Mouse (Mus musculus) liver, embryonic 11.5 days (tissue): Measurements from ENCODE around the gene Ech1. TPM values are rescaled to one million over a fixed set of nuclear protein-coding genes. Genes with fewer than 3 reads are reported as not detected.

Experiments used
- ATAC-seq: fragments of 200-750 bp; cut with Nextera tagmentation; replicated peaks from 2 replicates; pipeline ENCODE4 v1.8.0; 2017; ENCODE audit warnings: moderate number of reproducible peaks, mild to moderate bottlenecking, moderate TSS enrichment, moderate library complexity; ENCODE audit not compliant: low FRiP score
- DNase-seq: peaks from one replicate; pipeline ENCODE4 v3.0.0-alpha.2; 2017; ENCODE audit warnings: low spot score
- H3K27ac ChIP-seq: fragments of 300-500 bp; sonication (generic); 2 replicates; pipeline ENCODE4 v1.5.1; 2014; ENCODE audit warnings: mild to moderate bottlenecking, low read depth, low read length, control low read depth
- H3K27me3 ChIP-seq: fragments of 300-500 bp; sonication (generic); replicated peaks from 2 replicates; pipeline ENCODE4 v1.6.1; 2014; ENCODE audit warnings: low read length, mixed read lengths; ENCODE audit not compliant: control insufficient read depth, insufficient read depth
- H3K36me3 ChIP-seq: fragments of 300-500 bp; sonication (generic); 2 replicates; pipeline ENCODE4 v1.6.1; 2014; ENCODE audit warnings: mild to moderate bottlenecking, low read length, moderate library complexity, mixed read lengths; ENCODE audit not compliant: control insufficient read depth, insufficient read depth
- H3K4me1 ChIP-seq: fragments of 300-500 bp; sonication (generic); replicated peaks from 2 replicates; pipeline ENCODE4 v1.6.1; 2014; ENCODE audit warnings: low read length, mixed read lengths; ENCODE audit not compliant: control insufficient read depth, insufficient read depth
- H3K4me2 ChIP-seq: fragments of 300-500 bp; sonication (generic); 2 replicates; pipeline ENCODE4 v1.6.1; 2014; ENCODE audit warnings: mild to moderate bottlenecking, control low read depth, moderate library complexity
- H3K4me3 ChIP-seq: fragments of 300-500 bp; sonication (generic); 2 replicates; pipeline ENCODE4 v1.5.1; 2014; ENCODE audit warnings: low read depth, low read length, control low read depth
- H3K9ac ChIP-seq: fragments of 300-500 bp; sonication (generic); 2 replicates; pipeline ENCODE4 v1.6.1; 2014; ENCODE audit warnings: low read depth, low read length, control low read depth
- H3K9me3 ChIP-seq: fragments of 300-500 bp; sonication (generic); 2 replicates; pipeline ENCODE4 v1.6.1; 2016; ENCODE audit warnings: low read length, inconsistent platforms, mixed read lengths; ENCODE audit not compliant: control insufficient read depth
- whole genome bisulfite sequencing: fragments of 180-500 bp; shearing (Covaris S2); extraction: QIAGEN DNeasy Blood & Tissue Kit; methylation state at CpG from one replicate; pipeline ENCODE4 v1.1.7; 2014; 5-methylcytosine and 5-hydroxymethylcytosine counted together
- polyA plus RNA-seq: library from polyadenylated mRNA; unstranded; fragments of >200 nt; fragmentation: Nextera tagmentation; extraction: Ambion mirVana; gene quantifications from 2 replicates; pipeline ENCODE4 v1.2.1, GENCODE M21; 2014

Ech1 gene
- polyA plus RNA-seq, 1 experiment from 2014 or later = 107 TPM

DNA sequence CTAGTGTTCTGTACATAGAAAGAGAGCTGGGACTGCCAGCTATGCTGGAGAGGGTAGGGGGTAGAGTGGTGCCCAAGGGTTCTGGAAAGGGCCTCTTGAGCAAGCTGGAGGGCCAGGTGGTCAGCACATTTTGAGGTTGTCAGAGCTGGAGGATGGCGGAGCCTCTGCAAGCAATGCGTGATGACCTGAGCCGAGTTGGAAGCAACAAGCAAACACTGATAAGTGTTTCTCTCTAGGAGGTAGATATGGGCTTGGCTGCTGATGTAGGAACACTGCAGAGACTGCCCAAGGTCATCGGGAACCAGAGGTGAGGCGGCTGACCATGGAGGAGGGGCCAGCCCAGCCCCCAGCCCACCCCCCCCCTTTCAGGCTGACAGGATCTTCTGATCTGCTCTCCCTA is 6.0 kb downstream of the Ech1 start:
- Histone ChIP-seq H3K4me3 (no peak overlapping the region), H3K27ac (no peak overlapping the region), H3K27me3 (no peaks in the 10 kb centered on the region), H3K36me3 (peaks cover 13% of the 10 kb centered on the region), H3K4me1 (peaks cover 10% of the 10 kb centered on the region), H3K9ac (no peak overlapping the region), H3K9me3 (no peaks in the 10 kb centered on the region), H3K4me2 (no peak overlapping the region)
- DNase-seq (no peak), ATAC-seq (no peak)
- WGBS = 76% methylated on average over 5 of the region's 5 CpGs

DNA sequence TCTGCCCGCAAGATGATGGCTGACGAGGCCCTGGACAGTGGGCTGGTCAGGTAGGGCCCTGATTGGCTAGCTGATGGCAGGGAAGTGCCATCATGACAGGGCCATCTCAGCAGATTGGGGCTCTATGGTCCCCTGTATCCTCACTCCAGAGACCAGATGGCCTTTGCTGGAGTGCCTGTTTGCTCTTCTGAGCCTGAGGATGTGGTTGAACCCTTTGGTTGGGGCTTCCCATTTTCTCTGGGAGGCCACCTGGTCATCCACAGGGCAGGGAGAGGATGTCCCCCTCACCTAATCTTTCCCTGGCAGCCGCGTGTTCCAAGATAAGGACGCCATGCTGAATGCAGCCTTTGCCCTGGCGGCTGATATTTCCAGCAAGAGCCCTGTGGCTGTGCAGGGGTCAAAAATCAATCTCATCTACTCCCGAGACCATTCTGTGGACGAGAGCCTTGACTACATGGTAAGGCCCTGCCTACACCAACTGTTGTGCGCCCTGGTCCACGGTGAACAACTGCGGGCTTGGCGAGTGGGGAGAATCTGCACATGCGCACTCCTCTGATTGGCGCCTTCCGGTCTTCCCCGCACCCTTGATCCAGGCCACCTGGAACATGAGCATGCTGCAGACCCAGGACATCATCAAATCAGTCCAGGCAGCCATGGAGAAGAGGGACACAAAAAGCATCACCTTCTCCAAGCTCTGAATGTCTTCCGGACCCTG is 6.6 kb downstream of the Ech1 start:
- no peak for ATAC-seq
- Histone ChIP-seq H3K9me3 (no peaks in the 10 kb centered on the region), H3K36me3 (peaks cover 13% of the 10 kb centered on the region), H3K4me3 (no peak overlapping the region), H3K4me1 (peaks cover 8% of the 10 kb centered on the region), H3K4me2 (no peak overlapping the region), H3K9ac (no peak overlapping the region), H3K27me3 (no peaks in the 10 kb centered on the region), H3K27ac (no peak overlapping the region)
- WGBS = 68% methylated on average over 17 of the region's 17 CpGs
- no peak for DNase-seq

DNA sequence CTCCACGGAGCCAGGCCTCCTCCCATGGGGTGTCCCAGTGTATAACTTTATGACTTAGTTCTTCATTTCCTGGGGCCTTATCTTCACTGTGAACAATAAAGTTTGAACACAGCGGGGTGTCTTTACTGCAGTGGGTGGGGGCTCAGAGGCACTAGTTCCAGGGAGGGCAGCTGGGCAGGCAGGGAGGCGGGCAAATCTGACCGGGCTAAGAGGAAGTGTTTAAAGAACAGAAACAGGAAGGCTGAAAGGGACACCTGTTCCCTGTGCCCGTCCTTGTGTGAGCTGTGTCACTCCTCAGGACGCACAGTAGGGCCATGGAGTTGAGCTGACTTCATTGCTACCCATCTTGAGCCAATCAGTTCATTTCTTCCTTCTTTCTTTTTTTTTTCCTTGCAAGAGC is 7.1 kb downstream of the Ech1 start:
- Histone ChIP-seq H3K4me3 (no peak overlapping the region), H3K4me2 (no peak overlapping the region), H3K36me3 (peaks cover 13% of the 10 kb centered on the region), H3K27ac (no peak overlapping the region), H3K4me1 (peaks cover 8% of the 10 kb centered on the region), H3K27me3 (no peaks in the 10 kb centered on the region), H3K9ac (no peak overlapping the region), H3K9me3 (no peaks in the 10 kb centered on the region)
- DNase-seq = no peak
- 62% methylated on average over 6 of the region's 6 CpGs for WGBS
- no peak for ATAC-seq

DNA sequence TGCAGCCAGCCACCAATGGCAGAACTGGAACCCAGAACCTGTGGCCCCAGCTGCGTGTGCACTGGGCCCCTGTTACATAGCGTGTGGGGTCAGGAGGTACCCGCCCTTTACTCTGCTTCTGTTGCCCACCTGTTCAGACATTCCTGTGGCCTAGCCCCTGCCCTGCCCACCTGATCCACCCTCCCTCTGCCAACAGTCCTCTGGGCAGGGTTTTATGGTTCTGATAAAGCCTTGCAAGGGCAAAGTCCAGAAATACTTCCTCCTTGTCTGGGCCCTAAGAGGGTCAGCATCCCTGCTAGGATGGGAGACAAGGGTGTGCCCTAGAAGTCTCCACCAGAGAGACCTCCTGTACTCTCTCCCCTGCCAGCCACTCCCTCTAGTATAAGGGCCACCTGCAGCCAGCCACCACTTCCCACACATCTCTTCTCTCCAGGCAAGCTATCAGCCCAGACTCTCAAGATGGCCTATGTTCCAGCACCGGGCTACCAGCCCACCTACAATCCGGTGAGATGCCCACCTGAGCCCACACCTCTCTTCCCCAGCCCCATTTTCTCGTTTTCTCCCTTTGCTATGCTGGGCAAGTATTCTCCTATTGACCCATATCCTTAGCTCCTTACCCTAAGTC is 8.8 kb downstream of the Ech1 start, which contains the start of gene Lgals4:
TSS of gene Lgals4 (plus strand) at position 132 of the 625 bp plus-strand sequence.
- Histone ChIP-seq H3K4me2 (no peak within 1 kb of the TSS), H3K9ac (no peak within 1 kb of the TSS), H3K27me3 (no peaks in the 10 kb centered on the region), H3K27ac (no peak within 1 kb of the TSS), H3K36me3 (peaks cover 13% of the 10 kb centered on the region), H3K9me3 (no peaks in the 10 kb centered on the region), H3K4me3 (no peak within 1 kb of the TSS), H3K4me1 (peaks cover 8% of the 10 kb centered on the region)
- DNase-seq = no peak
- WGBS = 76% methylated on average over 6 of the region's 6 CpGs
- no peak for ATAC-seq

DNA sequence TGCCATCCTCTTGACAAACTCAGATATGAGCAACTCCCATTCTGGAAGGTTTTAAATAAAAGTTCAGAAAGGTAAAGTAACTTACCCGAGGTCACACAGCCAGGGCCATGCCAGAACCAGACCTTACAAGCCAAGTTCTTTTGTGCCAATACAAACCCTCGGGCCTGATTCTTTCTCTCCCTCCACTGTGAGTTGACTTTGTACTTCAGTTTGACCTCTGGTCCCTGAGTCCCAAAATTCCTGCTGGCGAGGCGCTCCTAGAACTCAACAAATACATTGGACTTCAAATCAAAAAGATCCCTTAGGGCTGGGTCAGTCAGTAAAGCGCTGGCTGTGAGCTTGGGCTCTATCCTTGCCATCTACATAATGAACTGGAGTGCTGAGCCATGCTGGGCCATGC is 11.9 kb downstream of the Ech1 start:
- H3K27ac ChIP-seq = no peak overlapping the region
- no peak overlapping the region for H3K4me3 ChIP-seq
- ATAC-seq (no peak), DNase-seq (no peak)
- no peak overlapping the region for H3K4me2 ChIP-seq
- no peaks in the 10 kb centered on the region for H3K4me1 ChIP-seq
- no peaks in the 10 kb centered on the region for H3K9me3 ChIP-seq
- no peaks in the 10 kb centered on the region for H3K27me3 ChIP-seq
- H3K9ac ChIP-seq = no peak overlapping the region
- WGBS = 82% methylated on average over 5 of the region's 5 CpGs
- H3K36me3 ChIP-seq = no peaks in the 10 kb centered on the region

DNA sequence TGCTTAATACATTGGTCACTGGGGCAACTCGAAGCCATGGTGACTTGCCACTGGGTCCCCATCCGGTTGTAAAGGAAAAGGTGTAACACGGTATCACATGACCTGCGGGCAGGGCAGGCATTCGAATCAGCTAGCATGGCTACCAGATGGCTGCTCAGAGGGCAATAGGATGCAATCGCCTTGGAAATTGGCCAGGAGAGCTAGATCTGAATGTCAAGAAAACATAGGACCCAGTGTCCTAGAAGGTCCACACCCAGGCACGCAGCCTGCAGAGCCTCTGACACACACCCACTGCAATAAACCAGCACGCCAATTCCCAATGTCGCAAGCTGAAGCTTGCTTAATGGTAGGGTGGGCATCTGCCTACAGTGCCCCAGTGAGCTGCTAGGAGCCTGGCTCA is 13.3 kb downstream of the Ech1 start:
- Histone ChIP-seq H3K27me3 (no peaks in the 10 kb centered on the region), H3K27ac (no peak overlapping the region), H3K9me3 (no peaks in the 10 kb centered on the region), H3K4me2 (no peak overlapping the region), H3K4me3 (no peak overlapping the region), H3K9ac (no peak overlapping the region), H3K4me1 (no peaks in the 10 kb centered on the region), H3K36me3 (no peaks in the 10 kb centered on the region)
- 76% methylated on average over 9 of the region's 9 CpGs for WGBS
- no peak for ATAC-seq
- DNase-seq = no peak

DNA sequence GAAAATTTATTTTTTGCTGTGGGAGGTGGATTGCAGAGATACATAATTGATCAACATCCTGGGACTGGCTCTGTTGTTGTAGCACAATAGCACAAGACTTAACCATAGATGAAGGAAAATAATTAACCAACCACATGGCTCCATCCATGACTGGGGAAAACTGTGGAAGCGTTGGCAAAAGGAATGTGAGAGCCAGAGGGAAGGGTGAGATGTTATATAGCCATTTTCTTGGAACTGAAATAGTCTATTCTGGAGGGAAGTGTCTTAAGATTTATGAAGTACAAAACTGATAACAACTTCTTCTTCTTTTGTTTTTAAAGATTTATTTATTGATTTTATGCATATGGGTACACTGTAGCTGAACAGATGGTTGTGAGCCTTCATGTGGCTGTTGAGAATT is 22.3 kb downstream of the Ech1 start:
- no peak overlapping the region for H3K4me2 ChIP-seq
- 67% methylated on average over 1 of the region's 1 CpGs for WGBS
- no peak for DNase-seq

DNA sequence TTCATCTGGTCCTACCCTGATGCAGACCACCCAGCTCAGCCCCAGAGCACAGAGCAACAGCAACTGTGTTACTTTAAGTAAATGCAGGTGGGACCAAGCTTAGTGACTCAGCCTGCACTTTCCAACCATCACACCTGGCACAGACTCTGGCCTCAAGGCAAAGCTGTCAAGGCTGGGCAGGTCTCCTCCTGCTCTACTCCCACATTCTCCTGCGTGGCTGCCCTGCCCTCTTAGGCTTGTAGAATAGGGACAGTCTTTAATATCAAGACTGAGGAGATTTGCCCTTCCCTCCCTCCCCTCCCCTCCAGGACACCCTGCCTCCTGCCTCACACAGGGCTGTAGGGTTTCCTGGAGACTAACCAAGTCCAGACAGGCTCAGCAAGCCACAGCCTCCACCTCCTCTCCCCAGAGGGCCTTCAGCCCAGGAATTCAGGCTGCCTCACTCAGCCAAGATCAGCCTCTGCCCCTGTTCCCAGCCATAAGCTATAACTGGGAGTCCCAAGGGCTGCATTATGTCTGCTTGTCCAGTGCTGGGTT is 24.8 kb downstream of the Ech1 start:
- Histone ChIP-seq H3K27me3 (no peaks in the 10 kb centered on the region), H3K36me3 (no peaks in the 10 kb centered on the region), H3K4me1 (no peaks in the 10 kb centered on the region), H3K27ac (no peak overlapping the region), H3K9ac (no peak overlapping the region), H3K4me3 (no peak overlapping the region), H3K9me3 (no peaks in the 10 kb centered on the region), H3K4me2 (no peak overlapping the region)
- 29% methylated on average over 1 of the region's 1 CpGs for WGBS
- no peak for ATAC-seq
- no peak for DNase-seq

More for the DNA sequence above, 22.3 kb downstream of the Ech1 start:
- no peak overlapping the region for H3K4me3 ChIP-seq
- no peaks in the 10 kb centered on the region for H3K27me3 ChIP-seq
- no peaks in the 10 kb centered on the region for H3K9me3 ChIP-seq
- H3K4me1 ChIP-seq = no peaks in the 10 kb centered on the region
- no peak for ATAC-seq
- H3K36me3 ChIP-seq = no peaks in the 10 kb centered on the region
- H3K27ac ChIP-seq = no peak overlapping the region
- no peak overlapping the region for H3K9ac ChIP-seq

DNA sequence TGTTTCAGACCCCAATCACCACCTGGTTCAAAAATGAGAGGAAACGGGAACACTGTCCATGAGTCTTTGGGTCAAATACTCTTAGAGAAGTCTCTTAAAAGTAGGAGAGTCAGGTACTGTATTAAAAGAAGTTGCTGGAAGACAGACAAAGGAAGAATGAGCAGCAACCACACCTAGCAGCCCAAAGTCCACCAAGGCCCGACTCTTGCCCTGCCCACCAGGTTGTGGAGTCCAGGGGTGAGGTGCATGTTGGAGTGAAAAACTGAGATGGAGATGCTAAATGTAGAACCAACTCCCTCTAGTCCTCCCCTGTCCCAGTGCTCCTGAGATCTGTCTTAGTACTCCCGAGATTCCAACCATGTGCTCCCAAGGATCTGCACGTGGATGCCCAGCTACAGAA is 25.6 kb downstream of the Ech1 start:
- no peaks in the 10 kb centered on the region for H3K4me1 ChIP-seq
- WGBS = 79% methylated on average over 4 of the region's 4 CpGs
- H3K4me2 ChIP-seq = no peak overlapping the region
- no peak for DNase-seq
- no peak for ATAC-seq
- H3K27me3 ChIP-seq = no peaks in the 10 kb centered on the region
- H3K4me3 ChIP-seq = no peak overlapping the region
- H3K9ac ChIP-seq = no peak overlapping the region
- H3K9me3 ChIP-seq = no peaks in the 10 kb centered on the region
- no peak overlapping the region for H3K27ac ChIP-seq
- H3K36me3 ChIP-seq = no peaks in the 10 kb centered on the region
